Mouse (Mus musculus): ENCODE measurements around the gene Smg6.
"Not testable (repeated sequence)": the region's sequence is repeated elsewhere in the genome, so short reads cannot be mapped to it uniquely, and the experiment has no call there.

The Smg6 gene

GRCm38 (mm10) chr11:75168590-75169361 is 243.2 kb downstream of the Smg6 start:
- DNase-seq (ENCODE audit: low spot score): peak; percentile 90

- no peak for DNase-seq (ENCODE audit: low spot score)
These were observed 243.9 kb downstream of the Smg6 start, which contains the start of gene Hic1 for GRCm38 (mm10) chr11:75169405-75170080. TSS of gene Hic1 (minus strand) at chr11:75169519.

GRCm38 (mm10) chr11:75170136-75170751 is 244.6 kb downstream of the Smg6 start:
- peak; percentile 92 for DNase-seq (ENCODE audit: low spot score)

GRCm38 (mm10) chr11:75171186-75171865 is 245.7 kb downstream of the Smg6 start:
- no peak for DNase-seq (ENCODE audit: low spot score)

- no peak for DNase-seq (ENCODE audit: low spot score)
These were observed 246.8 kb downstream of the Smg6 start for GRCm38 (mm10) chr11:75172151-75173094.

- DNase-seq (ENCODE audit: low spot score): peak; percentile 76
These were observed 247.6 kb downstream of the Smg6 start for GRCm38 (mm10) chr11:75173095-75173798.

GRCm38 (mm10) chr11:75173799-75174165 is 248.2 kb downstream of the Smg6 start:
- no peak for DNase-seq (ENCODE audit: low spot score)

- DNase-seq (ENCODE audit: low spot score): not testable (repeated sequence)
These were observed 249.0 kb downstream of the Smg6 start for GRCm38 (mm10) chr11:75174574-75174973.

GRCm38 (mm10) chr11:75178011-75178410 is 252.4 kb downstream of the Smg6 start:
- no peak for DNase-seq (ENCODE audit: low spot score)

- peak; percentile 82 for DNase-seq (ENCODE audit: low spot score)
These were observed 253.1 kb downstream of the Smg6 start, which contains the start of gene Ovca2 for GRCm38 (mm10) chr11:75178672-75179208. TSS of gene Ovca2 (minus strand) at chr11:75178835.

- no peak for DNase-seq (ENCODE audit: low spot score)
These were observed 258.4 kb downstream of the Smg6 start for GRCm38 (mm10) chr11:75183917-75184570.

- DNase-seq (ENCODE audit: low spot score): no peak
These were observed 258.9 kb downstream of the Smg6 start for GRCm38 (mm10) chr11:75184573-75184972.

- no peak for DNase-seq (ENCODE audit: low spot score)
These were observed 259.4 kb downstream of the Smg6 start for GRCm38 (mm10) chr11:75184986-75185385.

GRCm38 (mm10) chr11:75189713-75190370 is 264.2 kb downstream of the Smg6 start:
- no peak for DNase-seq (ENCODE audit: low spot score)

GRCm38 (mm10) chr11:75190371-75190724 is 264.7 kb downstream of the Smg6 start:
- DNase-seq (ENCODE audit: low spot score): peak; percentile 64

- no peak for DNase-seq (ENCODE audit: low spot score)
These were observed 265.4 kb downstream of the Smg6 start, which contains the start of gene Dph1 for GRCm38 (mm10) chr11:75190905-75191441. TSS of gene Dph1 (minus strand) at chr11:75191241.

- no peak for DNase-seq (ENCODE audit: low spot score)
These were observed 266.2 kb downstream of the Smg6 start for GRCm38 (mm10) chr11:75191841-75192240.

- peak; percentile 76 for DNase-seq (ENCODE audit: low spot score)
These were observed 267.0 kb downstream of the Smg6 start for GRCm38 (mm10) chr11:75192336-75193214.

Data from urinary bladder, postnatal 25 days (tissue).